Mouse (Mus musculus): ENCODE measurements around the gene Rtl5. TPM values are rescaled to one million over a fixed set of nuclear protein-coding genes. Genes with fewer than 3 reads are reported as not detected.

The Rtl5 gene
- total RNA-seq, 1 experiment = 0.54 TPM

GRCm38 (mm10) chrX:102017213-102017923, 53.7 kb downstream of the Rtl5 start:
- H3K36me3 ChIP-seq (ENCODE audit: control insufficient read depth, insufficient read depth, low read length, poor library complexity, severe bottlenecking) = no peaks in the 10 kb centered on the region
- in situ Hi-C loops (cut with MboI; ENCODE audit: low sequenced_read_pairs in 2 of 2, unreplicated experiment in 2 of 2) = no loop called here
- H3K9ac ChIP-seq (ENCODE audit: insufficient read depth, low read depth, low read length, poor library complexity, severe bottlenecking) = no peak overlapping the region
- H3K27ac ChIP-seq (ENCODE audit: insufficient read depth, low read depth, low read length, poor library complexity, severe bottlenecking) = no peak overlapping the region
- DNase-seq (ENCODE audit: low read depth, low spot score) = no peak
- no peak overlapping the region for H3K4me3 ChIP-seq (ENCODE audit: insufficient read depth in 1 of 2, low read depth in 1 of 2, low read length in 2 of 2, poor library complexity in 1 of 2, severe bottlenecking in 1 of 2)
- H3K4me1 ChIP-seq (ENCODE audit: control insufficient read depth in 2 of 2, insufficient read depth in 2 of 2, low read length in 2 of 2, poor library complexity in 1 of 2) = no peaks in the 10 kb centered on the region
- no peaks in the 10 kb centered on the region for H3K9me3 ChIP-seq (ENCODE audit: control insufficient read depth, insufficient read depth, low read depth, low read length)
- TF ChIP-seq CHD2 (IDR thresholded peaks at IDR 0.05; ENCODE audit: low read depth, low read length) = no peak
- TF ChIP-seq MAFK (IDR thresholded peaks at IDR 0.05; ENCODE audit: insufficient read depth, low read depth, low read length) = no peak
- no peak for TF ChIP-seq ZNF384 (IDR thresholded peaks at IDR 0.05; ENCODE audit: low read depth, low read length)
- no peak for TF ChIP-seq ZC3H11A (IDR thresholded peaks at IDR 0.05; ENCODE audit: borderline replicate concordance, low read depth, low read length)
- no peak for TF ChIP-seq HCFC1 (IDR thresholded peaks at IDR 0.05; ENCODE audit: borderline replicate concordance, insufficient read depth, low read length)

Other genes starting within 250 kb of the Rtl5 start
- 1.1 and 1.3 TPM in 2 replicates for gene Nhsl2, start 221.9 kb downstream of the Rtl5 start, total RNA-seq (2012; rRNA removed)
- 36.4 and 85.2 TPM in 2 replicates for gene Pin4, start 48.1 kb upstream of the Rtl5 start, total RNA-seq (2012; rRNA removed)
- gene Ercc6l, start 85.8 kb upstream of the Rtl5 start, total RNA-seq (2012; rRNA removed) = 16.1 and 19.3 TPM in 2 replicates
- gene Rps4x, start 118.1 kb upstream of the Rtl5 start, total RNA-seq (2012; rRNA removed) = 1,621 and 1,818 TPM in 2 replicates
- 4.1 and 9.3 TPM in 2 replicates for gene Cited1, start 180.9 kb upstream of the Rtl5 start, total RNA-seq (2012; rRNA removed)

All from ES-E14 (cell line).